Mouse (Mus musculus) embryonic stem cell, embryonic (primary cell): ENCODE measurements around the gene Sod2.
"Not testable (repeated sequence)": the region's sequence is repeated elsewhere in the genome, so short reads cannot be mapped to it uniquely, and the experiment has no call there.

Experiments
- CTCF ChIA-PET, 4 experiments: fragments of 300-600 bp in 2 of 4; fragments of 350-600 bp in 2 of 4; sonication (Branson Sonifier 250); formaldehyde crosslinking; loops; one replicate each; lab custom pipeline; 2022; ENCODE audit warnings: inconsistent platforms in 2 of 4; lab: Charles Lee
- POLR2A ChIA-PET, 4 experiments: fragments of 300-600 bp in 2 of 4; fragments of 350-600 bp in 2 of 4; sonication (Branson Sonifier 250); formaldehyde crosslinking; loops; one replicate each; lab custom pipeline; 2022; ENCODE audit warnings: antibody characterized with exemption in 4 of 4, inconsistent platforms in 1 of 4; lab: Charles Lee

The Sod2 gene

GRCm38 (mm10) chr17:13006546-13006945 is at the start of gene Sod2:
Gene Sod2 (plus strand): TSS chr17:13006846.
- CTCF ChIA-PET: not testable (repeated sequence)
- POLR2A ChIA-PET: interaction anchor here in 3 of 4 experiments (0.7 to 7.2 kb wide), 17 partner anchors 8 to 677 kb away, joined by 3 to 173 read pairs (median 12); partner anchors contain the start of genes Mrpl18 (in 3 of the 3), Acat2 (in 2 of the 3), Tcp1 (in 2 of the 3) and Pnldc1 (in 1 of the 3)

- POLR2A ChIA-PET: interaction anchor here in 2 of 4 experiments (0.9 to 3.5 kb wide), 9 partner anchors 10 to 56 kb away, joined by 3 to 27 read pairs (median 7); partner anchors contain the start of genes Mrpl18 (in 1 of the 2), Sod2 (in 1 of the 2) and Tcp1 (in 1 of the 2)
- CTCF ChIA-PET: not testable (repeated sequence)
These were observed 47.3 kb upstream of the Sod2 start for GRCm38 (mm10) chr17:12959377-12959776.

GRCm38 (mm10) chr17:12960331-12960873 is 46.2 kb upstream of the Sod2 start, which contains the start of gene Acat2:
Gene Acat2 (minus strand): TSS chr17:12960747.
- CTCF ChIA-PET: interaction anchor here in 3 of 4 experiments (0.7 to 1.4 kb wide), 6 partner anchors 31 to 214 kb away, joined by 3 to 8 read pairs (median 4); partner anchors contain the start of genes Mrpl18 (in 1 of the 3) and Tcp1 (in 1 of the 3)
- POLR2A ChIA-PET: interaction anchor here (0.6 to 4.1 kb wide), 69 partner anchors 8 to 842 kb away, joined by 3 to 65 read pairs (median 5); partner anchors contain the start of genes Mrpl18 (in 4 of the 4), Pnldc1 (in 4 of the 4), Tcp1 (in 4 of the 4) and Acat3 (in 1 of the 4)

- ChIA-PET POLR2A (interaction anchor here in 2 of 4 experiments (0.7 to 4.1 kb wide), 6 partner anchors 19 to 60 kb away, joined by 3 to 31 read pairs (median 3); partner anchors contain the start of genes Mrpl18 (in 2 of the 2) and Tcp1 (in 2 of the 2)), CTCF (no interaction called here)
These were observed 43.2 kb upstream of the Sod2 start for GRCm38 (mm10) chr17:12963476-12963875.

GRCm38 (mm10) chr17:12967173-12967572 is 39.5 kb upstream of the Sod2 start:
- ChIA-PET CTCF (no interaction called here), POLR2A (interaction anchor here in 1 of 4 experiments (1.4 kb wide), 1 partner anchor 22 kb away, joined by 5 read pairs; no protein-coding TSS in a partner anchor)

- POLR2A ChIA-PET: no interaction called here
- CTCF ChIA-PET: no interaction called here
These were observed 32.8 kb upstream of the Sod2 start for GRCm38 (mm10) chr17:12973851-12974250.

- CTCF ChIA-PET: no interaction called here
- POLR2A ChIA-PET: interaction anchor here in 2 of 4 experiments (0.9 to 16.0 kb wide), 9 partner anchors 7 to 63 kb away, joined by 3 to 173 read pairs (median 11); partner anchors contain the start of genes Mrpl18 (in 2 of the 2), Tcp1 (in 2 of the 2), Acat2 (in 1 of the 2) and Sod2 (in 1 of the 2)
These were observed 28.1 kb upstream of the Sod2 start for GRCm38 (mm10) chr17:12978546-12978945.

- POLR2A ChIA-PET: interaction anchor here in 3 of 4 experiments (0.8 to 16.0 kb wide), 8 partner anchors 8 to 74 kb away, joined by 3 to 173 read pairs (median 4); partner anchors contain the start of genes Pnldc1 (in 2 of the 3) and Sod2 (in 1 of the 3)
- CTCF ChIA-PET: no interaction called here
These were observed 22.7 kb upstream of the Sod2 start for GRCm38 (mm10) chr17:12983988-12984387.

GRCm38 (mm10) chr17:12988096-12988495 is 18.6 kb upstream of the Sod2 start:
- ChIA-PET POLR2A (interaction anchor here (0.6 to 16.0 kb wide), 21 partner anchors 9 to 72 kb away, joined by 3 to 173 read pairs (median 10); partner anchors contain the start of genes Acat2 (in 3 of the 4), Mrpl18 (in 2 of the 4), Sod2 (in 2 of the 4) and Tcp1 (in 2 of the 4)), CTCF (interaction anchor here in 1 of 4 experiments (1.3 to 1.7 kb wide), 3 partner anchors 8 to 72 kb away, joined by 4 to 7 read pairs (median 5); partner anchors contain the start of genes Mrpl18 and Tcp1)

GRCm38 (mm10) chr17:12990567-12991145 is 16.0 kb upstream of the Sod2 start:
- ChIA-PET CTCF (interaction anchor here in 1 of 4 experiments (0.6 kb wide), 2 partner anchors 10 to 677 kb away, joined by 3 to 5 read pairs; no protein-coding TSS in a partner anchor), POLR2A (interaction anchor here (0.6 to 16.0 kb wide), 37 partner anchors 8 to 111 kb away, joined by 3 to 173 read pairs (median 5); partner anchors contain the start of genes Acat2 (in 3 of the 4), Sod2 (in 3 of the 4), Mrpl18 (in 2 of the 4) and Pnldc1 (in 2 of the 4))

- ChIA-PET POLR2A (interaction anchor here (0.6 to 16.0 kb wide), 34 partner anchors 8 to 689 kb away, joined by 3 to 173 read pairs (median 6); partner anchors contain the start of genes Sod2 (in 3 of the 4), Acat2 (in 2 of the 4), Mrpl18 (in 2 of the 4) and Pnldc1 (in 2 of the 4)), CTCF (interaction anchor here in 2 of 4 experiments (0.5 to 0.7 kb wide), 4 partner anchors 10 to 918 kb away, joined by 3 to 10 read pairs (median 4); partner anchors contain the start of gene Acat2 (in 1 of the 2))
These were observed 15.4 kb upstream of the Sod2 start for GRCm38 (mm10) chr17:12991194-12991634.

GRCm38 (mm10) chr17:12991635-12992358 is 14.8 kb upstream of the Sod2 start:
- CTCF ChIA-PET: interaction anchor here in 3 of 4 experiments (0.5 to 0.8 kb wide), 6 partner anchors 9 to 918 kb away, joined by 3 to 10 read pairs (median 4); partner anchors contain the start of genes Acat2 (in 1 of the 3), Mrpl18 (in 1 of the 3) and Tcp1 (in 1 of the 3)
- POLR2A ChIA-PET: interaction anchor here (0.6 to 16.0 kb wide), 45 partner anchors 8 to 692 kb away, joined by 3 to 173 read pairs (median 5); partner anchors contain the start of genes Mrpl18 (in 3 of the 4), Sod2 (in 3 of the 4), Tcp1 (in 3 of the 4) and Acat2 (in 2 of the 4)

GRCm38 (mm10) chr17:12992470-12992991 is 14.1 kb upstream of the Sod2 start:
- ChIA-PET POLR2A (interaction anchor here (0.7 to 16.0 kb wide), 27 partner anchors 7 to 691 kb away, joined by 3 to 173 read pairs (median 6); partner anchors contain the start of genes Mrpl18 (in 3 of the 4), Tcp1 (in 3 of the 4), Acat2 (in 2 of the 4) and Sod2 (in 2 of the 4)), CTCF (interaction anchor here in 2 of 4 experiments (0.6 to 0.8 kb wide), 2 partner anchors 77 to 574 kb away, joined by 3 to 4 read pairs; partner anchors contain the start of genes Mrpl18 (in 1 of the 2) and Tcp1 (in 1 of the 2))

- CTCF ChIA-PET: no interaction called here
- POLR2A ChIA-PET: interaction anchor here in 2 of 4 experiments (0.6 to 16.0 kb wide), 3 partner anchors 14 to 901 kb away, joined by 3 to 173 read pairs (median 3); partner anchors contain the start of genes Acat2 (in 1 of the 2) and Sod2 (in 1 of the 2)
These were observed 12.6 kb upstream of the Sod2 start, which contains the start of gene Wtap for GRCm38 (mm10) chr17:12994069-12994468. Gene Wtap (minus strand): TSS chr17:12994169.

- CTCF ChIA-PET: interaction anchor here in 2 of 4 experiments (0.6 to 1.3 kb wide), 9 partner anchors 8 to 930 kb away, joined by 3 to 6 read pairs (median 4); no protein-coding TSS in a partner anchor
These were observed 10.3 kb upstream of the Sod2 start for GRCm38 (mm10) chr17:12996345-12996744.

GRCm38 (mm10) chr17:12997890-12998289 is 8.8 kb upstream of the Sod2 start:
- CTCF ChIA-PET: interaction anchor here in 1 of 4 experiments (0.7 kb wide), 1 partner anchor 474 kb away, joined by 5 read pairs; no protein-coding TSS in a partner anchor

More at GRCm38 (mm10) chr17:12996345-12996744, 10.3 kb upstream of the Sod2 start:
- POLR2A ChIA-PET: interaction anchor here in 3 of 4 experiments (0.9 to 7.6 kb wide), 18 partner anchors 7 to 92 kb away, joined by 3 to 115 read pairs (median 5); partner anchors contain the start of genes Mrpl18 (in 3 of the 3), Tcp1 (in 3 of the 3), Acat2 (in 2 of the 3) and Sod2 (in 2 of the 3)

More at GRCm38 (mm10) chr17:12997890-12998289, 8.8 kb upstream of the Sod2 start:
- POLR2A ChIA-PET: interaction anchor here (0.8 to 7.6 kb wide), 19 partner anchors 9 to 88 kb away, joined by 3 to 115 read pairs (median 9); partner anchors contain the start of genes Mrpl18 (in 3 of the 4), Sod2 (in 3 of the 4), Acat2 (in 2 of the 4) and Tcp1 (in 2 of the 4)
